Mouse (Mus musculus): ENCODE measurements around the gene Ect2.

- TF ChIP-seq CTCF (IDR thresholded peaks at IDR 0.05; ENCODE audit: low read depth) (no peak), EP300 (IDR thresholded peaks at IDR 0.05; ENCODE audit: low read depth) (no peak)
Observed at GRCm38 (mm10) chr3:27086221-27086620, 67.5 kb downstream of the Ect2 start.

All from heart, postnatal 0 days (tissue).